Mouse (Mus musculus) liver, embryonic 13.5 days (tissue): ENCODE measurements around the gene H3f3a. TPM values are rescaled to one million over a fixed set of nuclear protein-coding genes. Genes with fewer than 3 reads are reported as not detected.

Source experiments
- ATAC-seq: fragments of 200-750 bp; cut with Nextera tagmentation; 2 replicates; pipeline ENCODE4 v1.8.0; 2017; ENCODE audit warnings: low read depth, mild to moderate bottlenecking, moderate number of reproducible peaks, moderate library complexity
- DNase-seq: peaks from one replicate; pipeline ENCODE4 v3.0.0; 2022
- H3K27ac ChIP-seq: fragments of 300-500 bp; sonication (generic); 2 replicates; pipeline ENCODE4 v1.5.1; 2015; ENCODE audit warnings: moderate library complexity, mild to moderate bottlenecking, inconsistent platforms
- H3K27me3 ChIP-seq: fragments of 300-500 bp; sonication (generic); 2 replicates; pipeline ENCODE4 v1.6.1; 2015; ENCODE audit warnings: mild to moderate bottlenecking, inconsistent platforms
- H3K36me3 ChIP-seq: fragments of 300-500 bp; sonication (generic); 2 replicates; pipeline ENCODE4 v1.6.1; 2015; ENCODE audit warnings: mild to moderate bottlenecking, inconsistent platforms
- H3K4me1 ChIP-seq: fragments of 300-500 bp; sonication (generic); replicated peaks from 2 replicates; pipeline ENCODE4 v1.6.1; 2015; ENCODE audit warnings: inconsistent platforms
- H3K4me2 ChIP-seq: fragments of 300-500 bp; sonication (generic); 2 replicates; pipeline ENCODE4 v1.6.1; 2015; ENCODE audit warnings: inconsistent platforms, mild to moderate bottlenecking, moderate library complexity
- H3K4me3 ChIP-seq: fragments of 300-500 bp; sonication (generic); replicated peaks from 2 replicates; pipeline ENCODE4 v1.5.1; 2015; ENCODE audit warnings: mild to moderate bottlenecking, inconsistent platforms
- H3K9ac ChIP-seq: fragments of 300-500 bp; sonication (generic); 2 replicates; pipeline ENCODE4 v1.6.1; 2015; ENCODE audit warnings: mild to moderate bottlenecking, inconsistent platforms
- H3K9me3 ChIP-seq: fragments of 300-500 bp; sonication (generic); replicated peaks from 2 replicates; pipeline ENCODE4 v1.6.1; 2016; ENCODE audit warnings: inconsistent platforms
- WGBS: fragments of 180-500 bp; shearing (Covaris S2); methylation state at CpG from one replicate; pipeline ENCODE4 v1.1.7; 2015; ENCODE audit not compliant: insufficient replicate concordance; 5-methylcytosine and 5-hydroxymethylcytosine counted together
- polyA plus RNA-seq: library from polyadenylated mRNA; unstranded; fragments of >200 nt; fragmentation: Nextera tagmentation; extraction: Ambion mirVana; gene quantifications from 2 replicates; pipeline ENCODE4 v1.2.1, GENCODE M21; 2015

Gene H3f3a
- polyA plus RNA-seq, 1 experiment from 2014 or later, result 2,174 TPM

- no peak for ATAC-seq
- Histone ChIP-seq H3K4me2 (no peak overlapping the region), H3K27ac (no peak overlapping the region)
Observed at GRCm38 (mm10) chr1:180780291-180780690, 33.5 kb downstream of the H3f3a start.

GRCm38 (mm10) chr1:180778941-180779340 lies 34.8 kb downstream of the H3f3a start:
- Histone ChIP-seq H3K9me3 (peaks cover 6% of the 10 kb centered on the region), H3K36me3 (no peaks in the 10 kb centered on the region), H3K27me3 (no peaks in the 10 kb centered on the region; the same call in 1 of the 2 replicates), H3K4me1 (peaks cover 27% of the 10 kb centered on the region), H3K4me3 (peak overlapping the region; percentile 71; the same call in 1 of the 2 replicates), H3K4me2 (peak overlapping the region; percentile 98), H3K27ac (no peak overlapping the region), H3K9ac (no peak overlapping the region)
- WGBS, result 82% methylated on average over 10 of the region's 10 CpGs
- no peak for DNase-seq
- ATAC-seq, result no peak

More at GRCm38 (mm10) chr1:180780291-180780690, 33.5 kb downstream of the H3f3a start:
- no peaks in the 10 kb centered on the region for H3K9me3 ChIP-seq
- peaks cover 27% of the 10 kb centered on the region for H3K4me1 ChIP-seq
- no peak overlapping the region for H3K4me3 ChIP-seq
- DNase-seq, result no peak
- H3K36me3 ChIP-seq, result no peaks in the 10 kb centered on the region
- no peak overlapping the region for H3K9ac ChIP-seq
- no peaks in the 10 kb centered on the region; the same call in 1 of the 2 replicates for H3K27me3 ChIP-seq
- WGBS, result 84% methylated on average over 8 of the region's 8 CpGs

- Histone ChIP-seq H3K9me3 (peaks cover 6% of the 10 kb centered on the region), H3K4me3 (peak overlapping the region; percentile 71), H3K27ac (peak overlapping the region; percentile 86; the same call in 1 of the 2 replicates), H3K4me2 (peak overlapping the region; percentile 98), H3K9ac (peak overlapping the region; percentile 82), H3K27me3 (no peaks in the 10 kb centered on the region; the same call in 1 of the 2 replicates), H3K36me3 (no peaks in the 10 kb centered on the region), H3K4me1 (peaks cover 27% of the 10 kb centered on the region)
- 3% methylated on average over 13 of the region's 13 CpGs for WGBS
- peak; percentile 25 for ATAC-seq
- DNase-seq, result no peak
Observed at GRCm38 (mm10) chr1:180778403-180778754, 35.4 kb downstream of the H3f3a start.

- Histone ChIP-seq H3K27me3 (no peaks in the 10 kb centered on the region; the same call in 1 of the 2 replicates), H3K9me3 (peaks cover 6% of the 10 kb centered on the region), H3K27ac (peak overlapping the region; percentile 86), H3K4me2 (peak overlapping the region; percentile 98), H3K36me3 (no peaks in the 10 kb centered on the region), H3K9ac (peak overlapping the region; percentile 82), H3K4me1 (peaks cover 27% of the 10 kb centered on the region), H3K4me3 (peak overlapping the region; percentile 71)
- WGBS, result under 1% methylated on average over 56 of the region's 56 CpGs
- ATAC-seq, result peak; percentile 86
- peak; percentile 76 for DNase-seq
Observed at GRCm38 (mm10) chr1:180777660-180778402, 35.9 kb downstream of the H3f3a start.

GRCm38 (mm10) chr1:180777289-180777659 lies 36.5 kb downstream of the H3f3a start:
- H3K4me2 ChIP-seq, result peak overlapping the region; percentile 98
- peak overlapping the region; percentile 86 for H3K27ac ChIP-seq
- ATAC-seq (peak; percentile 11), DNase-seq (peak; percentile 22)
- peaks cover 27% of the 10 kb centered on the region for H3K4me1 ChIP-seq
- H3K27me3 ChIP-seq, result no peaks in the 10 kb centered on the region; the same call in 1 of the 2 replicates
- H3K4me3 ChIP-seq, result peak overlapping the region; percentile 71
- no peaks in the 10 kb centered on the region for H3K36me3 ChIP-seq
- 6% methylated on average over 10 of the region's 10 CpGs for WGBS
- H3K9ac ChIP-seq, result peak overlapping the region; percentile 82
- peaks cover 6% of the 10 kb centered on the region for H3K9me3 ChIP-seq

DNA sequence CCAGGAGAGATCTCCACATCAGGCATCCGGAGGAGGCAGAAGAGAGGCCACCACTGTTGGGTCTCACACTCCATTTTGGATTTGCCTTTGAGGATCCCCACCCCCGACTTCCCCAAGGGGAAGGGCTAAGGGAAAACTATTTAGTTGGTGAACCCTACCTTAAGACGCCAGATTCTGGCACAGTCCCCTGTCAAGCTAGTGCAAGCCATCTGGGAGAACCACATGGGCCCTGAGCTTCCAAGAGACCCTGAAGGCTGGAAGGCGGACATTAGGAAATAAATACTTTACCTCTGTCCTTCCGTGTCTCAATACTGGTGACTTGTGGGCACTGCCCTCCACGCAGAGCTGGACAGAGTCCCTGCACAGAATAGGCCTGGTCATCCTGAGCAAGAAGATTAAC lies 37.2 kb downstream of the H3f3a start:
- Histone ChIP-seq H3K9me3 (peaks cover 6% of the 10 kb centered on the region), H3K4me1 (peaks cover 33% of the 10 kb centered on the region), H3K27me3 (no peaks in the 10 kb centered on the region; the same call in 1 of the 2 replicates), H3K9ac (no peak overlapping the region), H3K4me3 (no peak overlapping the region), H3K27ac (no peak overlapping the region), H3K36me3 (no peaks in the 10 kb centered on the region), H3K4me2 (no peak overlapping the region)
- 62% methylated on average over 6 of the region's 6 CpGs for WGBS
- ATAC-seq (no peak), DNase-seq (no peak)

DNA sequence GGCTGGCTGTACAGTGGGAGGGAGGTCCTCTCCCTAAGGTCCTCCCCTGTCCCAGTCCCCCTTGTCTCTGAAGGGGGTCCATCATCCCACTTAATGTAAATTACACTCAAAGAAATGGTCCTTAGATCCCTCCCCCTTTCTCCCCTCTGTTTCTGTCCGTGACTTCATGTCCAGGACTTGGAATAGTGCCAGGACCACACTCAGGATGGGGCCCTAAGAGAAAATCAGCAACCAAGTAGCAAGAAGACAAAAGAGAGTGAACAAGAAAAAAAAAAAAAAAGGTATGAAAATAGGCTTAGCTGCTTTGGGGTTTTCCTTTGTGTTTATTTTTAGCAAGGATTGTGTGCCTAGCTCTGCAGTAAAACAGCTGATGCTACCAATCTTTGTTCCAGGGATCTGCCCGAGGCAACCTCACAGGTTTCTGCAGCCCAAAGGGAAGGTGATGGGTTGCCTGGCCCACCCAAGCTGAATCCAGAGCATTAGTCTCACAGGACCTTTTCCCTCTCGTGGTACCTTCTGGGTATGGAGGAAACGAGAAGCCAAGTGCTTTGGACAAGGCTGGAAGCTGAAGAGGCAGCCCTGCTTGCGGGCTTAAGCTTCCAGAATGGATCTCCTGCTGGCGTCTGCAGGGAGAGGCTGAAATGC lies 37.8 kb downstream of the H3f3a start:
- Histone ChIP-seq H3K27me3 (no peaks in the 10 kb centered on the region; the same call in 1 of the 2 replicates), H3K4me1 (peaks cover 37% of the 10 kb centered on the region), H3K4me2 (no peak overlapping the region), H3K27ac (no peak overlapping the region), H3K9me3 (peaks cover 6% of the 10 kb centered on the region), H3K36me3 (no peaks in the 10 kb centered on the region), H3K9ac (no peak overlapping the region), H3K4me3 (no peak overlapping the region)
- 69% methylated on average over 6 of the region's 6 CpGs for WGBS
- ATAC-seq, result no peak
- no peak for DNase-seq

- H3K4me3 ChIP-seq, result no peak overlapping the region
- no peak overlapping the region for H3K9ac ChIP-seq
- H3K4me1 ChIP-seq, result peaks cover 37% of the 10 kb centered on the region
- no peak overlapping the region for H3K27ac ChIP-seq
- ATAC-seq (no peak), DNase-seq (no peak)
- H3K9me3 ChIP-seq, result peaks cover 6% of the 10 kb centered on the region
- H3K4me2 ChIP-seq, result no peak overlapping the region
- H3K36me3 ChIP-seq, result no peaks in the 10 kb centered on the region
- no peaks in the 10 kb centered on the region; the same call in 1 of the 2 replicates for H3K27me3 ChIP-seq
- WGBS, result 74% methylated on average over 10 of the region's 10 CpGs
Observed at GRCm38 (mm10) chr1:180775317-180775716, 38.4 kb downstream of the H3f3a start.

GRCm38 (mm10) chr1:180774664-180775063 lies 39.1 kb downstream of the H3f3a start:
- WGBS, result 60% methylated on average over 3 of the region's 3 CpGs
- Histone ChIP-seq H3K27me3 (peaks cover 4% of the 10 kb centered on the region; the same call in 1 of the 2 replicates), H3K4me2 (no peak overlapping the region), H3K4me3 (no peak overlapping the region), H3K9ac (no peak overlapping the region), H3K4me1 (peaks cover 37% of the 10 kb centered on the region), H3K9me3 (peaks cover 6% of the 10 kb centered on the region), H3K36me3 (no peaks in the 10 kb centered on the region), H3K27ac (no peak overlapping the region)
- ATAC-seq (no peak), DNase-seq (peak; percentile 34)

GRCm38 (mm10) chr1:180772291-180772690 lies 41.5 kb downstream of the H3f3a start:
- ATAC-seq (no peak), DNase-seq (no peak)
- H3K4me3 ChIP-seq, result no peak overlapping the region
- no peak overlapping the region for H3K27ac ChIP-seq
- H3K27me3 ChIP-seq, result peaks cover 6% of the 10 kb centered on the region; the same call in 1 of the 2 replicates
- peaks cover 36% of the 10 kb centered on the region for H3K4me1 ChIP-seq
- H3K36me3 ChIP-seq, result no peaks in the 10 kb centered on the region
- H3K9ac ChIP-seq, result no peak overlapping the region
- WGBS, result 67% methylated on average over 3 of the region's 3 CpGs
- H3K4me2 ChIP-seq, result no peak overlapping the region
- H3K9me3 ChIP-seq, result peaks cover 6% of the 10 kb centered on the region

DNA sequence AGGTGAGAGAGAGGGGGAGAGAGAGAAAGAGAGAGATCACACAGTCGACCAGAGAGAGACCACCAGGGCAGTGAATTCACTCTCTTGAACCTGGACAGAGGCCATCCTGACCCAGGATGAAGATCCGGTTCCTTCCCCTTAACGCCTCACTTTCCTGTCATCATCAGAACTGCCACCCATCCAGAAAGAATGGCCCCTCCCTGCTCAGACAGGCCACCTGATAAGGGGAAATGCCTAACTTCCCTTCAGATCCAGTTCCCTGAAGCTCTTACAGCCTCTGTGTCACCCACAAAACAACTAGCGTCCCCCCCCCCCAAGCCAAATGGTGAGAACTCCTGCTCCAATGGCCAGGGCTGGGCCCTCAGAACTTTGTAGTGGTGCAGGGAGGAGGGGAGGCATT lies 42.0 kb downstream of the H3f3a start:
- Histone ChIP-seq H3K27me3 (peaks cover 6% of the 10 kb centered on the region; the same call in 1 of the 2 replicates), H3K27ac (no peak overlapping the region), H3K9ac (no peak overlapping the region), H3K4me2 (no peak overlapping the region), H3K4me1 (peaks cover 36% of the 10 kb centered on the region), H3K36me3 (no peaks in the 10 kb centered on the region), H3K9me3 (peaks cover 6% of the 10 kb centered on the region), H3K4me3 (no peak overlapping the region)
- 30% methylated on average over 4 of the region's 4 CpGs for WGBS
- ATAC-seq (no peak), DNase-seq (no peak)
